Mouse (Mus musculus) E14TG2a.4 (cell line): ENCODE results near the gene Tmem131l.

Experiments used
- CTCF ChIP-seq: conservative IDR thresholded peaks from 2 replicates; pipeline ENCODE4 v1.5.1; 2014; ENCODE audit warnings: low read length
- NANOG ChIP-seq: IDR thresholded peaks from 2 replicates; pipeline ENCODE4 v1.6.1; 2014; ENCODE audit warnings: borderline replicate concordance, low read length, mixed read lengths
- POU5F1 ChIP-seq: IDR thresholded peaks from 2 replicates; pipeline ENCODE4 v1.6.1; 2014; ENCODE audit warnings: low read length, borderline replicate concordance

DNA sequence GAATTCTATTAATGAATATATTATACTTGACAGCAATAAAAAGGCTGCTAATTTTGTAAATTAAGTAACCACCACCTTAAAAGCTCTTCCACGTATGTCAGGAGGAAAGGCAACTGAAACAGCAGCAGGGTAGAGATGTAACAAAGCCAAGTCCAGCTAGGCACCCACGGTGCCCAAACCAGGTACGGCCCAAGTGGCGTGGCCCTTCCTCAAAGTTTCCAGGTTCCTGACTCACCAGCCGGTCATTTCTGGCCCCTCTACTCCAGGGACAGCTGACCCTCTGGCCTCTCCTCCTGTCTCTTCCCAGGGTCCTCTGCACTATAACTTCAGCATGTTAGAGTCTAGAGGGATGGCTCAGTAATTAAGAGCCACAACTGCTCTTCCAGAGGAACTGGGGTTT is 7.6 kb downstream of the Tmem131l start:
- no peak for TF ChIP-seq CTCF
- TF ChIP-seq POU5F1, result no peak
- no peak for TF ChIP-seq NANOG
